Mouse (Mus musculus): ENCODE data around the gene Susd1. TPM values are rescaled to one million over a fixed set of nuclear protein-coding genes. Genes with fewer than 3 reads are reported as not detected.

The Susd1 gene
- polyA plus RNA-seq, 1 experiment = 22.4 TPM

DNA sequence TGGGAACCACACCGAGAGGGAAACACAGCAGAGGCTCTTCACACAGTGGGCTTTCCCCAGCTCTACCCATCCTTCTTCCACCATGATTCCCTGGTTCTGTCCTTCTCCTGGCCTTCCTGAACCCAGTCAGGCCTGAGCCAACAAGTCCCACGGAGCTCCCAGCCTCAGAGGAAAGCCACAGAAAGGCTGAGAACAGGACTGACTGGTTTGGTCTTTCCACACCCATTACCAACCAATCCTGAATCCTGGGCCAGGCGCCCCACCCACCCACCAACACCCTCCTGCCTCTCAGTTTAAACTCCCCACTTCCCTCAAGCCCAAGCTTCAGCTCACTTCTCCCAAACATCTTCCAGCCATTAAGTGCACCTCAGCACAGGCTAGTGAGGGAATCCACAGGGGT lies 4.4 kb downstream of the Susd1 start:
- DNase-seq (ENCODE audit: low read depth) = peak; percentile 45

DNA sequence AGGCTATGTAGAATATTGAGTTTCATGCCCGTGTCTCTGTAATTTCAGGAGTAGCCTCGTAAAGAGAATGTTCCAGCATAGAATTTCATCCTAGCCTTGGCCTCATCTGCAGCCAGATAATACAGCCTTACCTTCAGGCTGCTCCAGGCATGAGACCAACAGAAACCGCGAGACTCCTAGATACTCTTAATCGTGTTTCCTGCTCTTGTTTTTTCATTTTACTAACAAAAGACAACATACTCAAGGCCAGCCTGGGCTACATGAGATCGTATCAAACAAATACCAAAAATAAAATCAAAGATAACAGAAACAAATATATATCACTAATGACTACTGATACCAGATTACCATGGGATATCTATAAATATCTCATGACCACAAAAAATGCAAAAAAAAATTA lies 9.3 kb downstream of the Susd1 start:
- DNase-seq (ENCODE audit: low read depth) = no peak

DNA sequence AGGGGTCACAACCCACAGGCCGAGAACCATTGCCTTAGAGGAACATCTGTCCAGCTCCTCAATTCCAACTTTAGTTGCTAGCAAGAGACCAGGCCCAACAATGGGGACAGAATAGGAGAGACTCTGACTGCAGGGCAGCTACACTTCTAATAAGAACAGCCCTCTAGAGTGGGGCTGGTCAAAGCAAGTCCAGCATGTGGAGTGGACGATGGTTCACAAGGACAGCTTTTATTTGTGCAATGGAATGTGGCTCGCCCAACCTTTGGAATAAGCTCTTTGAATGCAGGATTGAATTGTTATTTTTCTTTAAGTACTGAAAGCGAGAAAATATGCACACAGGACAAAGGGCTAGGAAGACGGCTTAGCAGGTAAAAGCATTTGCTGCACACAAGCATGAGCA lies 12.0 kb downstream of the Susd1 start:
- DNase-seq (ENCODE audit: low read depth) = no peak

DNA sequence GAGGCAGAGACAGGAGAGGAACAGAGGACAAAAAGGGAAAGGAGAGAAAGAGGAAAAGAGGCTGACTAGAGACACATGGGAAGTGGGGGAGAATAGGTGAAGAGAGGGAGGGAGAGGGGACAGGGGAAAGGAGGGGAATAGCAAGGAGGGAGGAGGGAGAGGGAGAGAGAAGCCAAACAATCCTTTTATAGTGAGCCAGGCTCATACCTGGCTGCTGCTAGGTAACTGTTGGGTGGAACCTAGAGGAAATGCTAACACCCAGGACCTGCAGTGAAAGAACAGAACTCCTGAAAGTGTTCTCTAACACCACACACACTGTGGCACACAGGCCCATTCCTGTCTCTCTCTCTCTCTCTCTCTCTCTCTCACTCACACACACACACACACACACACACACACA lies 15.6 kb downstream of the Susd1 start:
- DNase-seq (ENCODE audit: low read depth) = no peak

DNA sequence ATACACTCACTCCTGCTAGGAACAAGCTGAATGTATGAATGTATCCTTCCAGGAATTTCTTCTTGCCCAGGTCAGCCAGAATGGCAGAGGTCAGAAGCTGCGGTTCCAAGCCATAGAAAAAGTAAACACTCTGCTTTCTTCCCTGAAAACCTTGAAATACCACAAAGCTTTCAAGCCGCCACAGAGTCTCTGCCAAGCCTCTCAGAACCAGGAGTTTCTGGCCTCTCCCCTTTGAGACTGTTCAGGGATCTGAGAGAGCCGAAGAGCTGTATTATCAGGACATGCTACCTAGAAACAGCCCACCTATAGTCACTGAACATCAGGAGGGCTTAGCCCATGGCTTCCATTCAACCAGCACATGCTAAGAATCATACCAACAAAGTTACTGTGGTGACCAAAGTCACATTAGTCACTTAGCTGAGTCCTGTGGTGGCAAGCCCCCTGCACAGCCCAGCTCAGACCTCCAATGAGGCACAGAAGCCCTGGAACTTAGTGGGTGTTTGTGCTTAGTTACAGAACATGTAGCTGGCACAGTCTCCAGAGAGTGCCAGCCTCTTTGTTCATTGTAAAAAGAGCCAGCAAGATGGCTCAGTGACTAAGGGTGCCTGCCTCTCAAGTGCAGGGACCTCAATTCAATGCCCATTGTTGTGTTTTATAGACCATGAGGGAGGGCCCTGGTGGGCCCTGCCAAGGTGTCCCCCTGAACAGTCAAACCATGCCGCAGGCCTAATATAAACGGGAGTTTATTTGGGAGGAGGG lies 16.2 kb downstream of the Susd1 start:
- no peak for DNase-seq (ENCODE audit: low read depth)

DNA sequence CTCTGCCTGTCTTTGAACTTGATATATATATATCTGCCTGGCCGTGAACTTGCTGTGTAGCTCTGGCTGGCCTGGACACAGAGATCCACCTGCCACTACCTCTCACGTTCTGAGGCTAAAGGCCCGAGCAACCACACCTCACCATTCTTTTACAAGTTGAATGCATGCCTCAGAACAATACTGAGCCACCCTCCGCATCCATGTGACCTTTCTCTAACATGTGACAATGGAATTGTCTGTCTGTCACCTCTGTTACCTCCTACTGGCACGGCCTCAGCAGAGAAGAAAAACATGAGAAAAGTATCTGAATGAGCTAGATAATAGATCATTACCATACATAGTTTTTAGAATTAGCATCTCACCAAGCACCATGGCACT lies 17.1 kb downstream of the Susd1 start:
- DNase-seq (ENCODE audit: low read depth) = no peak

- DNase-seq (ENCODE audit: low read depth) = no peak
These were observed 17.6 kb downstream of the Susd1 start for GRCm38 (mm10) chr4:59420695-59421368.

- no peak for DNase-seq (ENCODE audit: low read depth)
These were observed 19.2 kb downstream of the Susd1 start for GRCm38 (mm10) chr4:59419211-59419610.

DNA sequence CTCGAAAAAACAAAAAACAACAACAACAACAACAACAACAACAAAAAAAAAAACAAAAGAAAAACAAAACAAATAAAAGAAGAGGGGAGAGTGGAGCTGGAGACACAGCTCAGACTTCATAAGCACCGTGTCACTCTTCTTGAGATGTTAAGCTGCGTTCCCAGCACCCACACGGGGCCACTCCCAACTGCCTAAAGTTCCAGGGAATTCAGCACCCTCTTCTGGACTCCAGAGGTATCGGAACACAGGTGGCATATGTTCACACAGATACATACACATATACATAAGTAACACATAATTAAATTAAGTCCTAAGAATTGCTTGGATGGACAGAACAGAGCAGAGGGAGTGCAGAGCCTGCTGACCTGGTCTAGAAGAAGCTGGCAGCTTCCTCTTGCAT lies 25.0 kb downstream of the Susd1 start:
- no peak for DNase-seq (ENCODE audit: low read depth)

GRCm38 (mm10) chr4:59411153-59411552 lies 27.3 kb downstream of the Susd1 start:
- no peak for DNase-seq (ENCODE audit: low read depth)

GRCm38 (mm10) chr4:59407766-59408165 lies 30.7 kb downstream of the Susd1 start:
- DNase-seq (ENCODE audit: low read depth) = no peak

GRCm38 (mm10) chr4:59404375-59404774 lies 34.1 kb downstream of the Susd1 start:
- DNase-seq (ENCODE audit: low read depth) = no peak

GRCm38 (mm10) chr4:59400931-59401330 lies 37.5 kb downstream of the Susd1 start:
- no peak for DNase-seq (ENCODE audit: low read depth)

GRCm38 (mm10) chr4:59399343-59399742 lies 39.1 kb downstream of the Susd1 start:
- no peak for DNase-seq (ENCODE audit: low read depth)

- DNase-seq (ENCODE audit: low read depth) = no peak
These were observed 42.9 kb downstream of the Susd1 start for GRCm38 (mm10) chr4:59395528-59395927.

GRCm38 (mm10) chr4:59394155-59394554 lies 44.3 kb downstream of the Susd1 start:
- DNase-seq (ENCODE audit: low read depth) = no peak

DNA sequence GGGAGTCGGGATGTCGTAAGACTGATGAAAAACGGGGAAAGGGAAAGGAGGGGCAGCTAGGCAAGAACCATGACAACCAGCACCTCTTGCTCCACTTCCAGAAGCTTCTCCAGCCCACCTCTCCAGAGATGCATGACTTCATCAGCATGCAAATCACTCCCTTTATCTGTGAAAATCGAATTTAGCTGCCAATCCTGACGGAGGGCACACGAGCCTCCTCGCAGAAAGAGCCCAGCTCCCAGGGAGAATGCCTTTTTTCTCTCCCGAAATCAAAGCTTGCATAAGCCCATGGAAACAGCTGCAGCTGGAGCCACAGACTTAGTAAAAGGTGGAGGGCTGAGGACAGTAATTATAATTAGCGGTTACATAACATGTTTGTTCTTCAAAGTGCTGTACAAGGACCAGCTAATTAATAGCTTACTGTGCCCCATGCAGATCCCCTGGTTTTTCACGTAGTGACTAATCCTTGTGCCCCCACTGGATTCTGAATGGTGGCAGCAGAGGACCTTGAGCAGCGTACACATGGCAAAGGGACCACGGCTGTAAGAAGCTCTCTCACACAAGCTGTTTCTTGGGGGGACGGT lies 49.9 kb downstream of the Susd1 start:
- no peak for DNase-seq (ENCODE audit: low read depth)

DNA sequence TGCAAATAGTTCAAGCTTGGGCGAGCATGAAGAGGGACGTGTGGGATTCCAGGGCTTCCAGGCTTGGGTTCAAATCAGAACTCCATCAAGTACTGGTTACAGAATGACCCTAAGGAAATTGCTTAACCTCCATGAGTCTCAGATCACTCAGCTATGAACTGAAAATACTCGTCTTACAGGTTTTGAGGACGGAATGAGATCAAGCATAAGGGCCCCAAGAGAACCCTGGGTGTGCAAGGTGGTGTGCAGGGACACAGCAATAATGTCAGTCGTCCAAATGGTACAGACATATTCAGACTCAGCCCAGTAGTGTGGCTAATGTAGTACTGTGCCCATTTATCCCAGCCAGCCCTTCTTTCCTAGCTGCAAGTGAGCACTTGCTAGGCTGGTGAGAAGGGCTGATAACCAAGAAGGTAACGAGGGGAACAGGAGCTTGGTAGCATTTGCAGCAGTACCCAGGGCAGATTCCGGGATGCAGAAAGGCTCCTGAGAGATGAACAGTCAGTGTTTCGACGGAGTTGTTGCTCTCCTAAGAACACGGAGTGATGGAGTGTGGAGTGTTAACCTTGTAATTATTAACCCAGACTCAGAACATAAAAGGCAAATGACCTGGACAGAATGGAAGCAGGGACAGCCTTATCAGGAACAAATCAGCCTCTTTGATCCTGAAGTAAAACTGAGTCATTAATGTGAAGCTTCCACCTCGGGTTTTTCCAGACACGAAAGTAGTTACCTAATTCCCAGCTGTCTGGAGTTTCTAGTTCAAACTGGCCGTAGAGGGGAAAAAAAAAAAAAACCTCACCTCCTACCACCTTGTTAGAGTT lies 50.8 kb downstream of the Susd1 start:
- no peak for DNase-seq (ENCODE audit: low read depth)

DNA sequence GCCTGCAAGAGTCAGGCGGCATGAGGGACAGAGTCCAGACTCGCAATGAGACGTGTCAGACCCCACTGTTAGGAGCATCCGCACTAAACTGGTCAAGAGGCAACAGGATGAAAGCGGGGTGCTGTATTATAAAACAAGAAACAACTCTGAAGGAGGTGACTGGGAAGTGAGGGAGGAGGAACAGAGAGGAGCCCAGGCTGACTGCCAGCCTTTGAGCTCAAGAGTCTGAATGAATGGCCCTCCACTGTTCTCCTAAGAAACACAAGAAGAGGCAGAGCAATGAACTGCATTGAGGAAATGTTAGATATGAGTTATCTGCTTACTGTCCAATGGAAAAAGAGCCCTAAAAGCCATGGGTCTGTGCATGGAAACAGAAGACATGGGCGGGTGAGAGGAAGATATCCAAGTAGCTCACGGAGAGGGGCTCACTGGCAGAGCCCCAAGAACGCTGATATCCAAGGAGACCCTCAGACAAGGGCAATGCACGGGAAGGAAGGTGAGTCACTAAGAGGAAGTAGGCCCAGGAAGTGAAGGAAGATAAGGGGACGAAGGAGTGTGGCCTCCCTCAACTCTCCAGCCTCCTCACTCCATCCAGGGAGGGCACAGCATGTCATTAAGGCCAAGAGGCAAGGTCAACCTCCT lies 53.1 kb downstream of the Susd1 start:
- no peak for DNase-seq (ENCODE audit: low read depth)

DNA sequence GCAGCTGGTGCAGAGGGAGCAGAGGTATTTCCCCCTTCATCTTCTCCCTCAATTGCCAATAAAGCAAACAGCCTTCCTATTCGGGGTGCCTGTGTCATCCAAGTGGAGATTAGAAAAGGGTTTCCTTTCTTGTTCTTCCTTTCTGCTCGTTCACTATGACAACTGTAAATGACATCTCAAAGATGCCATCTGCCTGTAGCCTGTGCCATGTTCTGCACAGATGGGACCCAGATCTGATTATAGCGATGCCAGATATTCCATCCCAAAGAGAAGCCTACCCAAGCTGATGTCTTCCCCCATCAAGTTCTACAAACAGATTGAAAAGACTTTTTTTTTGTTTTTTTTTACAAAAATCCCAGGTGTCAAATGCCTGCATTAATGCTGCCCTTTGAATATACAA lies 54.6 kb downstream of the Susd1 start:
- no peak for DNase-seq (ENCODE audit: low read depth)

DNA sequence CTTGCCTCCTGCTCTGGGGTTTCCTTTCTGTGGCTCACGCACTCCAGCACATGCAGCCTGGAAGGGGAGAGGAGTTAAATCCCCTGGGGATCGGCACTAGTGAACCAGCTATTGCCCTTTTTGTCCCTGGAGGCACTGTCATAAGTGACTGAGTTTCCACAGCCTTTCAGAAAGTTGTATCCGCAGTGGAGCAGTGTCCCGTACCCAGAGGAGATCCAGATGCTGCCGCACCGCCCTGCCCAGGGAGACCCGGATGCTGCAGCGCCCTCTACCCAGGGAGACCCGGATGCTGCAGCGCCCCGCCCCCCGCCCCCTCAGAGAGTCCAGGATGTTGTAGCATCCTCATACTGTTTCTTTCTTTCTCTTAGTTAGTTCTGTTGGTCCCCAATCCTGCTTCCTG lies 56.3 kb downstream of the Susd1 start:
- DNase-seq (ENCODE audit: low read depth) = no peak

Measured in gonadal fat pad, adult 2 months (tissue).